Mouse (Mus musculus) ES-Bruce4 (cell line): ENCODE data around the gene S100b. TPM values are rescaled to one million over a fixed set of nuclear protein-coding genes. Genes with fewer than 3 reads are reported as not detected.

Source experiments
- H3K27ac ChIP-seq: 2 replicates; pipeline ENCODE4 v1.5.1; 2012; ENCODE audit warnings: low read length, inconsistent platforms; ENCODE audit not compliant: insufficient read depth
- H3K27me3 ChIP-seq: 2 replicates; pipeline ENCODE4 v1.6.1; 2012; ENCODE audit warnings: mild to moderate bottlenecking, low read length, inconsistent platforms; ENCODE audit not compliant: control insufficient read depth, poor library complexity, insufficient read depth, severe bottlenecking
- H3K36me3 ChIP-seq: 2 replicates; pipeline ENCODE4 v1.6.1; 2012; ENCODE audit warnings: inconsistent platforms, mild to moderate bottlenecking, low read length, moderate library complexity; ENCODE audit not compliant: control insufficient read depth, poor library complexity, insufficient read depth, severe bottlenecking
- H3K4me1 ChIP-seq: one replicate; pipeline ENCODE4 v1.8.1; 2011; ENCODE audit warnings: low read length; ENCODE audit not compliant: control insufficient read depth, insufficient read depth
- H3K4me3 ChIP-seq: 2 replicates; pipeline ENCODE4 v1.5.1; 2011; ENCODE audit warnings: low read depth, mild to moderate bottlenecking, low read length
- H3K9ac ChIP-seq: 2 replicates; pipeline ENCODE4 v1.6.1; 2012; ENCODE audit warnings: low read depth, mild to moderate bottlenecking, inconsistent platforms; ENCODE audit not compliant: poor library complexity, severe bottlenecking
- H3K9me3 ChIP-seq: replicated peaks from 2 replicates; pipeline ENCODE4 v1.6.1; 2012; ENCODE audit warnings: mild to moderate bottlenecking, low read length, inconsistent platforms; ENCODE audit not compliant: control insufficient read depth, poor library complexity, insufficient read depth, severe bottlenecking
- CTCF ChIP-seq: IDR thresholded peaks from one replicate; pipeline ENCODE4 v1.8.1; 2011; ENCODE audit warnings: low read depth, low read length
- EP300 ChIP-seq: IDR thresholded peaks from 2 replicates; pipeline ENCODE4 v1.6.1; 2011; ENCODE audit warnings: low read depth, low read length; ENCODE audit not compliant: insufficient read depth
- POLR2A ChIP-seq: IDR thresholded peaks from one replicate; pipeline ENCODE4 v1.8.1; 2011; ENCODE audit warnings: low read length; ENCODE audit not compliant: insufficient read depth
- polyA plus RNA-seq: library from polyadenylated mRNA; stranded (reverse); fragments of >200 nt; gene quantifications from 2 replicates; pipeline ENCODE4 v1.2.4, GENCODE M21; 2011; ENCODE audit warnings: low read depth; ENCODE audit not compliant: missing spikeins, insufficient read depth, insufficient read length

Gene S100b
- polyA plus RNA-seq, 1 experiment, result not detected

DNA sequence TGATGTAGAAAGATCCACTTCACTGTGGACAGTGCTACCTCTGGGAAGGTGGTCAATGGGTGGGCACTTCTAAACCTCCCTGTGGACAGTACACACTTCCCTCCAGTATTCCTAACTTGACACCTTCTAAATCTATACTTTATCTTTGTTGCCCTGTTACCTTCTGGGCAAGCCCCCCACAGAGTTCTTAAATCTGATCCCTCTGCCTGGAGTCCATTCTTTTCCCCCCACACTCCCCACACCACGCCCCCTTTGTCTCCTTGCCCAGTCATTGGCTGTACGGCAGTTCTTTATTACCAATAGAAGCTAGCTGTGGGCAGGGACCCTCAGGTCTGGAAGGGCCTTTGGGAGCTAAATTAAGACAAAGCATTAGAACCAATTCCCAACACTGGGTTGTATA, 8.5 kb upstream of the S100b start:
- no peaks in the 10 kb centered on the region for H3K36me3 ChIP-seq
- no peak overlapping the region for H3K27ac ChIP-seq
- no peaks in the 10 kb centered on the region for H3K4me1 ChIP-seq
- TF ChIP-seq POLR2A (no peak), EP300 (no peak), CTCF (no peak)
- no peaks in the 10 kb centered on the region for H3K27me3 ChIP-seq
- H3K4me3 ChIP-seq, result no peak overlapping the region
- H3K9me3 ChIP-seq, result no peaks in the 10 kb centered on the region
- H3K9ac ChIP-seq, result no peak overlapping the region

DNA sequence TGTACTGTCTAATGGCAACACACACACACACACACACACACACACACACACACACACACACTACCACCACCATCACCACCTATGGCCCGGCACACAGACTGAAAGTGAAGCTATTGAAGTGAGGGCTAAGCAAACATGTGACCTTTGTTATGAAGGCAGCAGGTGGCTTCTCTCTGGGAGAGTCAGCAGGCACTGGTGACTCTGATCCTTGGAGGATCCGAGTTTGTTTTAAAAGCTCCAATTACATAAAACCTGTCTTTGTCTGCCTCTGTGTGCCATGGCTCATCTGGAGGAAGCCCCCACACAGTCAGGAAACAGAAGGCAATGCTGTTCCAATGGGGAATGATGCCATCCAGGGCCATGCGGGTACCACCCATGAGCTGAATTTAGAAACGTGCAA, 7.1 kb upstream of the S100b start:
- Histone ChIP-seq H3K4me1 (no peaks in the 10 kb centered on the region), H3K27me3 (no peaks in the 10 kb centered on the region), H3K4me3 (no peak overlapping the region), H3K27ac (no peak overlapping the region), H3K36me3 (no peaks in the 10 kb centered on the region), H3K9ac (no peak overlapping the region), H3K9me3 (no peaks in the 10 kb centered on the region)
- TF ChIP-seq CTCF (no peak), EP300 (no peak), POLR2A (no peak)

DNA sequence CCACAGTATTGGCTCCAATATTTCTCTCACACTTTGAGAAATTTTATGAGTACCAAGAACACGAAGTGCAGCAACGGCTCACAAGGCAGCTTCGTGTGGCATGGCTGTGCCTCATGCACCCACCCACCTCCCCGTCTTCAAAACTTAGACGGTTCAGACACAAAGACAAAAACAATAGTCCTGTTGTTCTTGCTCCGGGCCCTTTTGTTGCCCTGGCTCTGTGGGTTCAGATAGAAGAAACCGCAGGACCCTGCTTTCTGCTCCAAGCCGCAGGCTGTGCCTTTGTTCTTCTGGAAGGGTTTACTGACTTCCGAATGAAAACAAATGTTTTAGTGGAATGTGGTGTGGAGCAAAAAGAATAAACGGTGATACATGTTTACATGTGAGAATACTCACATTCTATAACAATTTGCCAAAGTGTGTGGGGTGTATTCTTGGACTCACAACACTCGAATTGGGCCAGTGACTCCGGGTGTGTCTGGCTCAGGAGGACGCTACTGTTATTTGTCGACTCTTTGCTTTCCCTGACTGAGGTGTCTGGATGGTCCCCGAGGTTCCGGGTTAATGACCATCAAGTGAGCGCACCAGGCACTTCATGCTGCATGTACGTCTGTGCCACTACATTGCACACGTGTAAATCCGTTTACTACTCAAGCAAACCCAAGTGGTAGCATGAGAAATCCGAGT, 5.5 kb upstream of the S100b start:
- H3K9ac ChIP-seq, result no peak overlapping the region
- H3K9me3 ChIP-seq, result no peaks in the 10 kb centered on the region
- H3K4me1 ChIP-seq, result no peaks in the 10 kb centered on the region
- H3K4me3 ChIP-seq, result no peak overlapping the region
- H3K27me3 ChIP-seq, result no peaks in the 10 kb centered on the region
- no peaks in the 10 kb centered on the region for H3K36me3 ChIP-seq
- no peak for TF ChIP-seq POLR2A
- no peak for TF ChIP-seq EP300
- no peak for TF ChIP-seq CTCF
- no peak overlapping the region for H3K27ac ChIP-seq

DNA sequence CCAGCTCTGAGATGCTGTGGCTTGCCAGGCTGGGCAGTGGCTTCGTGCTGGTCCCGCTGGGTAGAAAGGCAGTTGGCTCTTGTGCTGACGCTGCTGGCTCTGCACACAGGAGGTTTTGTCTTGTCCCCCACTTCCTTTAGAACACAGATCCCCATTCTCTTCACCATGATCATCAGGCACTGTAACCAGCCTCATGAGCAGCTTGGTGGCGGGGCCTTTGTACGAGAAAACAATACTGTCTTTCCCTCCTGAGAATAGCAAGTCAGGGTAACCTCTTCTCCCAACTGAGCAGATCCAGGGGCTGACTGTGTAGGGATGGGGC, 5.0 kb upstream of the S100b start:
- no peaks in the 10 kb centered on the region for H3K9me3 ChIP-seq
- no peak overlapping the region for H3K4me3 ChIP-seq
- TF ChIP-seq CTCF (no peak), POLR2A (no peak), EP300 (no peak)
- no peak overlapping the region for H3K9ac ChIP-seq
- no peaks in the 10 kb centered on the region for H3K27me3 ChIP-seq
- H3K27ac ChIP-seq, result no peak overlapping the region
- H3K36me3 ChIP-seq, result no peaks in the 10 kb centered on the region
- H3K4me1 ChIP-seq, result no peaks in the 10 kb centered on the region

DNA sequence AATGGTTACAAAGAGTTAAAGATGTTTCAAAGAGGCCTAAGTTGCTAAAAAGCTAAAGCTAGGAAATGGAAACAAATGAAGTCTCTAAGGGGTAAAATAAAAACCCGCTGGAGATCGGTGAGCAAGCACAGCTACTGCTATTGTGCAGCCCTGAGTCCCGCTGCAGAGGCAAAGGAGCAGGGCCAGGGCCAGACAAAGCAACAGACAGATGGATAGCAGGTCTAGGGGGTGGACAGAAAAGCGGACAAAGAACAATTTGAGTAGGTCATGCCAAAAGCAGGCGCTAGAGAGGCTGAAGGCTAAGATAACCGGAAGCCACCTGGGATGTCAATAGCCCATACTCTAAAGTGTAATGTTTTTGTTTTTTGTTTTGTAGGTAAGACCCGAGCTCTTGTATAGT, 2.8 kb upstream of the S100b start:
- H3K4me1 ChIP-seq, result no peaks in the 10 kb centered on the region
- H3K27me3 ChIP-seq, result no peaks in the 10 kb centered on the region
- no peak overlapping the region for H3K27ac ChIP-seq
- no peaks in the 10 kb centered on the region for H3K9me3 ChIP-seq
- no peaks in the 10 kb centered on the region for H3K36me3 ChIP-seq
- no peak overlapping the region for H3K9ac ChIP-seq
- H3K4me3 ChIP-seq, result no peak overlapping the region
- TF ChIP-seq EP300 (no peak), POLR2A (no peak), CTCF (no peak)

DNA sequence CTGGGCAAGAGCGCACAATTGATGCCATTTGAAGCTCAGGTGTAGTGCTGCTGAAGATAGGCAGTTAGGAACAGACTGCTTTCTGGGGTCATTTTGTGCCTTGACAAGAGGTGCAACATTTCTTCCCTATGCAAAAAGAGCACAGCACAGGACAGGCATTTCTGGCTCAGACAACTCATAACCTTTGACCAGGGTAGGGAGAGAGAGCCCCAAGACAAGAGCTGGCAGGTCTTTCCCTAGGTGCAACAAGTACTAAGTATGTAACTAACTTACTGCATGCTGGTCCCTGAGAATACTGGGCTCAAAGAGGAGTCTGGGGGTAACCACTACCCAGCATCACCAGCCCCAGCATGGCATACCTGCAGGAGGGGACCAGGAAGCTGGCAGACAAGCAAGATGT, 574 bp upstream of the S100b start:
- no peak overlapping the region for H3K27ac ChIP-seq
- H3K36me3 ChIP-seq, result no peaks in the 10 kb centered on the region
- H3K9me3 ChIP-seq, result no peaks in the 10 kb centered on the region
- no peak for TF ChIP-seq CTCF
- TF ChIP-seq EP300, result no peak
- no peak for TF ChIP-seq POLR2A
- no peaks in the 10 kb centered on the region for H3K4me1 ChIP-seq
- no peaks in the 10 kb centered on the region for H3K27me3 ChIP-seq
- no peak overlapping the region for H3K4me3 ChIP-seq
- H3K9ac ChIP-seq, result no peak overlapping the region
